Mouse (Mus musculus): ENCODE results near the gene Zfp513. TPM values are rescaled to one million over a fixed set of nuclear protein-coding genes. Genes with fewer than 3 reads are reported as not detected.
A peak's percentile ranks its signal among the peaks of the same experiment; 100 is the strongest.
"Not testable (repeated sequence)": the region's sequence is repeated elsewhere in the genome, so short reads cannot be mapped to it uniquely, and the experiment has no call there.

Zfp513 gene
- polyA plus RNA-seq, 1 experiment from 2014 or later: 6.5 TPM

DNA sequence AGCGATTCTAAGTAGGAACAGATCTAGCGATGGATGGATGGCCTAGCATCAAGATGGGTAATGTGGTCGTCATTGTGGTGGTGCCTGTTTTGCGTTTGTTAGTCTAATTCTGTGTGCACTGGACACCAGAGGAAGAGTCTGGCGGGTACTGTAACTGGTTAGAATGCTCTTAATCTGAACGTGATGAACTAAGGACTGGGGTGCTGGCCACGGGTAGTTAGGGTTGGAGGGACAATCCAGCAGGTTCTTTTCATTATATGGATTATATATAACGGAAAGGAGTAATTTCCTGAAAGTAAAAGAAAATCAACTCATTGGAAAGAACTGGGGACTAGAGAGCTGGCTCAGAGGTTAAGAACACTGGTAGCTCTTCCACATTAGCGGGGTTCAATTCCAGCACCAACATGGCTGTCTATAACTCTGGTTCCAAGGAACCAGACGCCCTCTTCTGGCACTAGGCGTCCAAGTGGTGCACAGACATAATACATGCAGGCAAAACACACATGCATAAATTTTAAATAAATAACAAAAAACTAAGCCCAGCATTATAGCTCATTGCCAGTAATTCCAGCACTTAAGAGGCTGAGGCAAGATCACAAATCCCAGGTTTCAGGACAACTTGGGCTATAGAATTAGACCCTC is 19.3 kb upstream of the Zfp513 start:
- Histone ChIP-seq H3K4me3 (ENCODE audit: low read length) (peak overlapping the region; percentile 87), H3K36me3 (ENCODE audit: control insufficient read depth, insufficient read depth) (no peaks in the 10 kb centered on the region), H3K9ac (ENCODE audit: low read length) (peak overlapping the region; percentile 91), H3K27me3 (ENCODE audit: control insufficient read depth, insufficient read depth, low read length) (no peaks in the 10 kb centered on the region), H3K27ac (ENCODE audit: low read length) (peak overlapping the region; percentile 93), H3K4me1 (ENCODE audit: control insufficient read depth, insufficient read depth, low read length) (peaks cover 20% of the 10 kb centered on the region), H3K9me3 (replicated peaks; ENCODE audit: control insufficient read depth, low read length) (no peaks in the 10 kb centered on the region), H3K4me2 (ENCODE audit: low read depth, low read length) (peak overlapping the region; percentile 95)
- no peak for ATAC-seq (replicated peaks; ENCODE audit: extremely low read depth, insufficient read depth, low FRiP score)
- WGBS: 19% methylated on average over 11 of the region's 11 CpGs

DNA sequence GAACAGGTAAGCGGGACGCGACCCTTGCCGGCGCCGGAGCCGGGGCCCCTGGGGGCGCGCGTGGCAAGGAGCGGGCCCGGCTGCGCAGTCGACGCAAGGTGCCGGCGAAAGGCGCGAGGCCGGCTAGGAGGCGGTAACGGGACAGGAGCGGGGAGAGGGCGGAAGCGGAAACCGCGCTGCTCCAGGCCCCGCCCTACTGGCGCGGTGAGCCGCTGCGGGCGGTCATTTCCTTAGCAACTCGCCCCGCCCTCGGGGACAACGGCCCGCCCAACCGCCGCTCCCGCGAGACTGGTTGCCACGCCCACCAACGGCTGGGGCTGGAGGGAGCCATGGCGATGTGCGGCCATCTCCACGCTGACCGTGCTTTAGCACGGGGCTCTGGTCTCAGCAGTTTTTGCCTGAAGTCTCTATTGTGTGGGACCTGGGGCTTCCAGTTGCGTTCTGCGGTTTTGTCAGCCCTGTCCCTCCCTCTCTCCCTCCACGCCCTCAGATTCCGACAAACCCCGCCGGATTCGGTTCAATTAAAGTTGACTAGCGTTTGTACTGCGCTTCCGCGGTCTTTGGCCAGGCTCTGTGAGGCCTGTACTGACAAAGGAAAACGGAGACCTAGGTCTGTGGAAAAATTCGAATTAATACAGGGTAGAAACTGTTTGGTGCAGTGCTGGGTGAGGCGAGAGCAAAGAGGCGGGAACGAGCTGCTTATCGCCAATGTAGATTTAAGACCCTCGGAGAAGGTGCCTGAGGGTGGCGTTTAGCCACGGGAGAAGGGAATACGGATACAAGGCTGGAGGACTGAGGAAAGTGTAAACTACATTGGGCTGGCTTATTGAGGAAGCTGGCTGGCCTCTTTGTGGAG is 18.6 kb upstream of the Zfp513 start, which contains the start of gene Ppm1g:
Ppm1g (minus strand) TSS at position 240 of the 856 bp plus-strand sequence.
- no peaks in the 10 kb centered on the region for H3K9me3 ChIP-seq (replicated peaks; ENCODE audit: control insufficient read depth, low read length)
- H3K4me3 ChIP-seq (ENCODE audit: low read length): peak within 1 kb of the TSS; percentile 87
- H3K4me1 ChIP-seq (ENCODE audit: control insufficient read depth, insufficient read depth, low read length): peaks cover 20% of the 10 kb centered on the region
- ATAC-seq (replicated peaks; ENCODE audit: extremely low read depth, insufficient read depth, low FRiP score): peak; percentile 96
- no peaks in the 10 kb centered on the region for H3K27me3 ChIP-seq (ENCODE audit: control insufficient read depth, insufficient read depth, low read length)
- under 1% methylated on average over 70 of the region's 70 CpGs for WGBS
- H3K9ac ChIP-seq (ENCODE audit: low read length): peak within 1 kb of the TSS; percentile 91
- no peaks in the 10 kb centered on the region for H3K36me3 ChIP-seq (ENCODE audit: control insufficient read depth, insufficient read depth)
- peak within 1 kb of the TSS; percentile 95 for H3K4me2 ChIP-seq (ENCODE audit: low read depth, low read length)
- peak within 1 kb of the TSS; percentile 93 for H3K27ac ChIP-seq (ENCODE audit: low read length)

DNA sequence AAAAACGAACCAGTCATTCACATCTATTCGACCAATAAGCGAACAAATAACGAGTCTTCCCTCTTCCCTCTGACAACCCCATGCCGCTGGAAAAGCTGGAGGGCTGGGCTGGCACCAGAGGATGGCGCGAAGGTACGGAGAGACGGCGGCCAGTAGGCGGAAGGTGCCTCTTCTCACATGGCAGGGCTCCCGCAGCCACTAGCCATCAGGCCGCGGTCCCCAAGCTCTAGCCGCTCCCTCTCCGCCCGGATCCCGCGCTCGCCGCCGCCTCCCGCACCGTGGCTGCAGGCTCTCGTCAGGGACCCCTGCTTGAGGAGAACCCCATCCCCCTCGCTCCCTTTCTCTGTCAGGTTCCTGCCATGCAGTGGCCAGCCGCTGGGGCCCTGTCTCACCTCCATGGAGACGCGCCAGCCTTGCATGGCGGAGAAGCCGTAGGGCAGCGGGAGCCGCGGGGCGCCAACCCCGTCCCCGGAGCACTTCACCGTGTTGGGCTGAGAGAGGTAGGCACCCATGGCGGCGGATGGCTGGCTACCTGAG is 17.9 kb upstream of the Zfp513 start:
- H3K27ac ChIP-seq (ENCODE audit: low read length): peak overlapping the region; percentile 91
- peak overlapping the region; percentile 87 for H3K4me3 ChIP-seq (ENCODE audit: low read length)
- WGBS: under 1% methylated on average over 38 of the region's 40 CpGs
- ATAC-seq (replicated peaks; ENCODE audit: extremely low read depth, insufficient read depth, low FRiP score): peak; percentile 50
- no peaks in the 10 kb centered on the region for H3K36me3 ChIP-seq (ENCODE audit: control insufficient read depth, insufficient read depth)
- H3K4me1 ChIP-seq (ENCODE audit: control insufficient read depth, insufficient read depth, low read length): peaks cover 20% of the 10 kb centered on the region
- peak overlapping the region; percentile 71 for H3K4me2 ChIP-seq (ENCODE audit: low read depth, low read length)
- peak overlapping the region; percentile 90 for H3K9ac ChIP-seq (ENCODE audit: low read length)
- no peaks in the 10 kb centered on the region for H3K27me3 ChIP-seq (ENCODE audit: control insufficient read depth, insufficient read depth, low read length)
- H3K9me3 ChIP-seq (replicated peaks; ENCODE audit: control insufficient read depth, low read length): no peaks in the 10 kb centered on the region

DNA sequence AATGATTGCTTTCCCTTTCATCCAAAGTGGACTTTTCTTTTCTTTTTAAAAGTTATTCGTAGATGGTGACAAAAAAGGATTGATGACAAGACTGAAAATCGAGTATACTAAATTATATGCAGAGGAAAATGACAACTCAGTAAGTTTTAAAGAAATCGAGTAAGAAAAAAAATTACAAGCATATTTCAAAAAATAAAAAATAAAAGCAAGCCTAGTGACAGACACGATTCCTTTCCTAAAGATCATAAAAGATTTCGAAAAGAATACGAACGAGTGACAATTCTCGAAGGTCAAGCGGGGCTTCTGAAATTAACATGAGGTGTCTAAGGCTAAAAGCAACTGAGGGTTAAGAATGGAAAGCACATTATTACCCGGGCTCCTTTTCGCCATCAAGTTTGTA is 17.4 kb upstream of the Zfp513 start:
- H3K4me3 ChIP-seq (ENCODE audit: low read length): peak overlapping the region; percentile 87
- no peaks in the 10 kb centered on the region for H3K9me3 ChIP-seq (replicated peaks; ENCODE audit: control insufficient read depth, low read length)
- peaks cover 20% of the 10 kb centered on the region for H3K4me1 ChIP-seq (ENCODE audit: control insufficient read depth, insufficient read depth, low read length)
- H3K36me3 ChIP-seq (ENCODE audit: control insufficient read depth, insufficient read depth): no peaks in the 10 kb centered on the region
- H3K27ac ChIP-seq (ENCODE audit: low read length): peak overlapping the region; percentile 91
- WGBS: 1% methylated on average over 11 of the region's 11 CpGs
- H3K27me3 ChIP-seq (ENCODE audit: control insufficient read depth, insufficient read depth, low read length): no peaks in the 10 kb centered on the region
- ATAC-seq (replicated peaks; ENCODE audit: extremely low read depth, insufficient read depth, low FRiP score): no peak
- peak overlapping the region; percentile 71 for H3K4me2 ChIP-seq (ENCODE audit: low read depth, low read length)
- H3K9ac ChIP-seq (ENCODE audit: low read length): peak overlapping the region; percentile 90

DNA sequence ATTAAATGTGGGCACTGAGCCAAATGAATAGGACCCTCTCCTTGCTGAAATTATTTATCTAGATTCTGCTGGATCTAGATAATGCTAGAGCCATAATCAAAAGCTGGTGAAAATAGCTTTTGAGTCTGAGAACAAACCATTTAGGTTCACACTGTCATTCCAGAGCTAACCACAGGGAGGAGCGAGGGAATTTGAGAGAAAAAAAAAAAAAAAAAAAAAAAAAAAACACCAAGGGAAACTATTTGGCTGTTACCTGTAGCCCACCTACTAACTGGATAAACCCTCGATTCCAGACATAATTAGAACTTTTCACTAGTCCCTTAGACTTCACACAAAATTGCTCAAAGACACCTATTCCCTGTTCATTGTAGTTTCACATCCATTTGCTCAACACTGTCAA is 17.0 kb upstream of the Zfp513 start:
- 0% methylated on average over 2 of the region's 2 CpGs for WGBS
- Histone ChIP-seq H3K4me3 (ENCODE audit: low read length) (peak overlapping the region; percentile 44), H3K36me3 (ENCODE audit: control insufficient read depth, insufficient read depth) (no peaks in the 10 kb centered on the region), H3K4me1 (ENCODE audit: control insufficient read depth, insufficient read depth, low read length) (peaks cover 20% of the 10 kb centered on the region), H3K27ac (ENCODE audit: low read length) (no peak overlapping the region), H3K27me3 (ENCODE audit: control insufficient read depth, insufficient read depth, low read length) (no peaks in the 10 kb centered on the region), H3K9ac (ENCODE audit: low read length) (peak overlapping the region; percentile 90), H3K4me2 (ENCODE audit: low read depth, low read length) (peak overlapping the region; percentile 71), H3K9me3 (replicated peaks; ENCODE audit: control insufficient read depth, low read length) (no peaks in the 10 kb centered on the region)
- no peak for ATAC-seq (replicated peaks; ENCODE audit: extremely low read depth, insufficient read depth, low FRiP score)

DNA sequence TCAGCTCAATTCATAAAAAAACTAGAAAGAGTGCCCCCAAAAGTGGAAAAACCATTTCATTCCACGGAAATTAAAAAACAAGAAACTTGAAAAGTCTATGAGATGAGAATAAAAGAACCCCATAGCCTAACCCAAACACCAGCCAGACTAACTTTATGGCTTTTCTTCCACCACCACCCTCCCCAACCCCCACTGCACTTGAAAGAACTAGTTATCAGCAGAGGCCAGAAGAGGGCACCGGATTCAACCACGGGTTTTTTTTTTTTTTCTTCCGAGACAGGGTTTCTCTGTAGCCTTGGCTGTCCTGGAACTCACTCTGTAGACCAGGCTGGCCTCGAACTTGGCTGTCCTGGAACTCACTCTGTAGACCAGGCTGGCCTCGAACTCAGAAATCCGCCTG is 16.2 kb upstream of the Zfp513 start:
- Histone ChIP-seq H3K4me1 (ENCODE audit: control insufficient read depth, insufficient read depth, low read length) (peaks cover 20% of the 10 kb centered on the region), H3K4me3 (ENCODE audit: low read length) (no peak overlapping the region), H3K27ac (ENCODE audit: low read length) (no peak overlapping the region), H3K4me2 (ENCODE audit: low read depth, low read length) (peak overlapping the region; percentile 71; the same call in 1 of the 2 replicates), H3K9me3 (replicated peaks; ENCODE audit: control insufficient read depth, low read length) (no peaks in the 10 kb centered on the region), H3K27me3 (ENCODE audit: control insufficient read depth, insufficient read depth, low read length) (no peaks in the 10 kb centered on the region), H3K9ac (ENCODE audit: low read length) (no peak overlapping the region), H3K36me3 (ENCODE audit: control insufficient read depth, insufficient read depth) (no peaks in the 10 kb centered on the region)
- no peak for ATAC-seq (replicated peaks; ENCODE audit: extremely low read depth, insufficient read depth, low FRiP score)
- WGBS: 50% methylated on average over 7 of the region's 7 CpGs

DNA sequence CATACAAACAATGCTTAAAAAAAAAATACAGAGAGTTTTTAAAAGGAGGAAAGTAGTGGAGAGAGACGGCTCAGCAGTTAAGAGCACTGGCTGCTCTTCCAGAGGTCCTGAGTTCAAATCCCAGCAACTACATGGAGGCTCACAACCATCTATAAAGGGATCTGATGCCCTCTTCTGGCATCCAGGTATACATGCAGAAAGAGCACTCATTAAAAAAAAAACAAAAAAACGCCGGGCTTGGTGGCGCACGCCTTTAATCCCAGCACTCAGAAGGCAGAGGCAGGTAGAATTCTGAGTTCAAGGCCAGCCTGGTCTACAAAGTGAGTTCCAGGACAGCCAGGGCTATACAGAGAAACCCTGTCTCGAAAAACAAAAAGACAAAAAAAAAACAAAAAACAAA is 14.5 kb upstream of the Zfp513 start:
- not testable (repeated sequence) for H3K9ac ChIP-seq (ENCODE audit: low read length); H3K36me3 ChIP-seq (ENCODE audit: control insufficient read depth, insufficient read depth); H3K27me3 ChIP-seq (ENCODE audit: control insufficient read depth, insufficient read depth, low read length); H3K4me3 ChIP-seq (ENCODE audit: low read length); ATAC-seq (replicated peaks; ENCODE audit: extremely low read depth, insufficient read depth, low FRiP score); H3K27ac ChIP-seq (ENCODE audit: low read length); H3K9me3 ChIP-seq (replicated peaks; ENCODE audit: control insufficient read depth, low read length); H3K4me2 ChIP-seq (ENCODE audit: low read depth, low read length)
- H3K4me1 ChIP-seq (ENCODE audit: control insufficient read depth, insufficient read depth, low read length): peaks cover 18% of the 10 kb centered on the region
- WGBS: 88% methylated on average over 6 of the region's 6 CpGs

DNA sequence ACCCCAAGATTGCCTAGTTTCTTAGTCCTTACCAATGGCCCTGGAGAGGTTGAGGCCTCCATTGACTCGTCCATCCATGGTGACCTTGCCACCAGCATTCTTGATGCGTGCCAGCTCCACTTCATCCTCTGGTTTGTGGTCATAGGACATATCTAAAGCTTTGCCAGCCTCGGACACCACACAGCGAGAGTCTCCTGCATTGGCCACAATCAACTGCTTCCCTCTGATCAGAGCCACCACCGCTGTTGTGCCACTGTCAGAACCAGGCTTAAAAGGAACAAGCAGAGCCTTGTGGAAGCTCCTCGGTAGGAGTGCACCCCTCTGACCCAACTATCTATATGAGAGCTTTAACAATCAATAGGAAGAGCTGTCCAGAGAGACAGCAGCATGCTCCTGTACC is 2.3 kb upstream of the Zfp513 start:
- ATAC-seq (replicated peaks; ENCODE audit: extremely low read depth, insufficient read depth, low FRiP score): no peak
- H3K36me3 ChIP-seq (ENCODE audit: control insufficient read depth, insufficient read depth): peaks cover 57% of the 10 kb centered on the region
- 86% methylated on average over 6 of the region's 6 CpGs for WGBS
- no peak overlapping the region for H3K27ac ChIP-seq (ENCODE audit: low read length)
- peaks cover 14% of the 10 kb centered on the region for H3K4me1 ChIP-seq (ENCODE audit: control insufficient read depth, insufficient read depth, low read length)
- H3K9me3 ChIP-seq (replicated peaks; ENCODE audit: control insufficient read depth, low read length): peaks cover 4% of the 10 kb centered on the region
- H3K9ac ChIP-seq (ENCODE audit: low read length): no peak overlapping the region
- H3K4me2 ChIP-seq (ENCODE audit: low read depth, low read length): no peak overlapping the region
- H3K4me3 ChIP-seq (ENCODE audit: low read length): no peak overlapping the region
- no peaks in the 10 kb centered on the region for H3K27me3 ChIP-seq (ENCODE audit: control insufficient read depth, insufficient read depth, low read length)

DNA sequence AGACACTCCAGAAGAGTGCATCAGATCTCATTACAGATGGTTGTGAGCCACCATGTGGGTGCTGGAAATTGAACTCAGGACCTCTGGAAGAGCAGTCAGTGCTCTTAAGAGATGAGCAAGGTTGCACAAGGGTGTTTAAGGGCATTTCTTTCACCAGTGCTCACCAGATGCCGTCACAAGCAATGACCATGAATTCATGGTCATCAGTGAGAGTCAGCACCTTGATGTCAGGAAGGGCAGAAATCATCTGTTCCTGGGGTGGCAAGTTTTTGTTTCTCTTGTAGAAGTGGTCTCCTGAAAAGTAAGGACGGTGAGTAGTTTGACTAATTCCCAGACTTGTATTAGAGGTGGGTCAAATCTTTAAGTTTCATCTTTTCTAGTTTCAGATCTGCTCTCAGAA is 1.8 kb upstream of the Zfp513 start:
- Histone ChIP-seq H3K9me3 (replicated peaks; ENCODE audit: control insufficient read depth, low read length) (peaks cover 4% of the 10 kb centered on the region), H3K27me3 (ENCODE audit: control insufficient read depth, insufficient read depth, low read length) (no peaks in the 10 kb centered on the region), H3K4me2 (ENCODE audit: low read depth, low read length) (no peak overlapping the region), H3K4me1 (ENCODE audit: control insufficient read depth, insufficient read depth, low read length) (peaks cover 14% of the 10 kb centered on the region), H3K36me3 (ENCODE audit: control insufficient read depth, insufficient read depth) (peaks cover 63% of the 10 kb centered on the region), H3K27ac (ENCODE audit: low read length) (no peak overlapping the region), H3K9ac (ENCODE audit: low read length) (no peak overlapping the region), H3K4me3 (ENCODE audit: low read length) (no peak overlapping the region)
- 87% methylated on average over 2 of the region's 2 CpGs for WGBS
- no peak for ATAC-seq (replicated peaks; ENCODE audit: extremely low read depth, insufficient read depth, low FRiP score)
